Mouse (Mus musculus) stomach, embryonic 16.5 days (tissue): ENCODE measurements around the gene Stk16. TPM values are rescaled to one million over a fixed set of nuclear protein-coding genes. Genes with fewer than 3 reads are reported as not detected.

Experiments used
- microRNA-seq: library from miRNA; unstranded; fragments of <30 nt; microRNA quantifications from one replicate; pipeline ENCODE4, GENCODE M21; 2016
- polyA plus RNA-seq: library from polyadenylated mRNA; unstranded; fragments of >200 nt; fragmentation: Nextera tagmentation; extraction: Ambion mirVana; gene quantifications from 2 replicates; pipeline ENCODE4 v1.2.1, GENCODE M21; 2015

The Stk16 gene
- polyA plus RNA-seq, 1 experiment from 2014 or later, result 115 TPM

Small RNA genes lying within 50 kb of the gene (microRNA-seq; reads per million reads assigned to microRNA genes)
- gene Gm27943, result not detected

Other genes starting within 250 kb of the Stk16 start
- gene Nhej1, start 85.6 kb upstream of the Stk16 start, polyA plus RNA-seq, result 7.6 TPM in 2 replicates
- gene Slc23a3, start 76.9 kb upstream of the Stk16 start, polyA plus RNA-seq, result 0.85 and 1.3 TPM in 2 replicates
- gene Cnppd1, start 68.1 kb upstream of the Stk16 start, polyA plus RNA-seq, result 41.4 and 43.4 TPM in 2 replicates
- gene Retreg2, start 68.1 kb upstream of the Stk16 start, polyA plus RNA-seq, result 35.4 and 36.5 TPM in 2 replicates
- 43.3 and 45.3 TPM in 2 replicates for gene Zfand2b, start 42.2 kb upstream of the Stk16 start, polyA plus RNA-seq
- gene Abcb6, start 30.4 kb upstream of the Stk16 start, polyA plus RNA-seq, result 23.2 and 27.7 TPM in 2 replicates
- 26.3 and 26.5 TPM in 2 replicates for gene Ankzf1, start 18.7 kb upstream of the Stk16 start, polyA plus RNA-seq
- gene Atg9a, start 18.6 kb upstream of the Stk16 start, polyA plus RNA-seq, result 28.4 TPM in 2 replicates
- gene Glb1l, start within 50 bp of the Stk16 start, polyA plus RNA-seq, result 18.2 and 20.1 TPM in 2 replicates
- 184 and 218 TPM in 2 replicates for gene Tuba4a, start 9.0 kb downstream of the Stk16 start, polyA plus RNA-seq
- not detected in 2 replicates for gene A630095N17Rik, start 21.3 kb downstream of the Stk16 start, polyA plus RNA-seq
- 31.3 and 32.3 TPM in 2 replicates for gene Dnajb2, start 25.6 kb downstream of the Stk16 start, polyA plus RNA-seq
- gene Ptprn, start 53.7 kb downstream of the Stk16 start, polyA plus RNA-seq, result 2.0 and 2.6 TPM in 2 replicates
- gene Resp18, start 67.6 kb downstream of the Stk16 start, polyA plus RNA-seq, result 6.0 and 6.6 TPM in 2 replicates
- 125 and 139 TPM in 2 replicates for gene Dnpep, start 107.2 kb downstream of the Stk16 start, polyA plus RNA-seq
- gene Des, start 149.5 kb downstream of the Stk16 start, polyA plus RNA-seq, result 166 and 194 TPM in 2 replicates
- gene Speg, start 164.5 kb downstream of the Stk16 start, polyA plus RNA-seq, result 41.1 and 41.2 TPM in 2 replicates
- gene Gmppa, start 225.1 kb downstream of the Stk16 start, polyA plus RNA-seq, result 104 and 127 TPM in 2 replicates
- 1.3 and 1.4 TPM in 2 replicates for gene Asic4, start 239.6 kb downstream of the Stk16 start, polyA plus RNA-seq